Mouse (Mus musculus) CH12F3 (cell line): ENCODE measurements around the gene Tmem179.

ENCODE experiments used
- in situ Hi-C: fragments of 300-500 bp; cut with MboI; formaldehyde crosslinking; loops from 2 replicates; pipeline ENCODE4 v1.14.3; 2020; ENCODE audit warnings: low sequenced_read_pairs

Gene Tmem179

DNA sequence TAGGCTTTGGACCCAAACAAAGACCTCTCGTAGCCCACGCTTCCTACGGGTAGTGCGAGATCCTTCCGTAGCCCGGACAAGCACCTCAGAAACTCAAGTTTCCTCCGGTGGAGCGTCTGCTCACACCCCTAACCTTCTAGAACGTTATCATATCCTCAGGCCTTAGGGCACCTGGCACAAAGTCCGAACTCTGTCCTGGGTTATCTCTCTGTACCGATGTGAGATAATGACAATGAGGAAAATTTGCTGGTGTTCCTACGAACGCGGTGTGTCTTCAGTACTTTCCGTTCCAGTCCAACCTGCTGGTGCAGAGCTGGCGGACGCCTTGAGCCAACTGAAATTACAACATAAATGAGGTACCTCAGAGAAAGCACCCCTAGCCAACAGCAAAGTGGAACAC lies 50.6 kb downstream of the Tmem179 start:
- in situ Hi-C loops: no loop called here

DNA sequence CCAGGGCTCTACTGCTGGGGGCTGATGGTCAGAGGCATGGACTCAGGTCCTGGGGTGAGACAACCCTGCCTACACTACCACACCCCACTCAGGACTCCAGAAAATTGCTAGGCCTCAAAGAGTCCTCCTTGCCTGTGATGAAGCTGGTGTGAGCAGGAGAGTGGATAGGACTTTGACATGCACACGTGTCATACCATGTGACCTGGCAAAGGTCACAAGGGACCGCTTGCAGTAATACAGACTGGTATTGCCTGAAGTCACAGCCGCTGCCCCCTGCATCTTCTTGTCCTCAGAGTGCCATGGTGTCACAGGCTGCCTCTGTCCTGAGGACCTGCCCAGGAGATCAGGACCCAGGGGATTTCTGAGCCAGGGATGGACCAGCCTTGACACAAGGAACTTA lies 52.0 kb downstream of the Tmem179 start:
- in situ Hi-C loops: no loop called here

DNA sequence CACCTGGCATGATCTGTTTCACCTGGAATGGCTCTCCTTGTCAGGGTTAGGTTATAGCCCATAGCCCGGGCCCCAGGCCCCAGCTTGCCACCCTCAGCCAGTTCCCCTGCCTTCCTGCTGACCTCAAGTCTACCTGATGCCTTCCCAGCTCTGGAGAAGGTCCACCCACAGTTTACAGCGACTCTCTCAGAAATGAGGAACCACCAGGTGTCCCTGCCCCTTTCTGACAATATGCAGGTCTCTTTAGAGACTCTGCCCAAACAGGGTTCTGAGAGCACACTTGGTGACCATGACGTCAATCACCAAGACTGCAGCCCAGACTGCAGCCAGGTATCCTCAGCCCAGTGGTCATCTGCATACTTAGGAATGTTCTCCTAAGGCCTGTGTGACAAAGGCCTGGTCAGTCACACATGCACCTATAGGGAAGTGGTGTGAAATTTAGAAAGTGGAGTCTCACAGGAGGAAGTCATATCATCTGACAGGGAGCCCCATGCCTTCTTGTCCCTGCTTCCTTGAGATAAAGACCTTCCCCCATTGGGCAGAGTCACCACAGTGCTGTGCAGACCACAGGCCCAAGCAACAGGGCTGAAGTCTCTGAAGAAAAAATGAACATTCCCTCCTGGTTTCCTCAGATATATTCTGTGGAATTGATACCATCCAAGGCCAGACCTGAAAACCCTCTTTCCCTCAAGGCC lies 52.6 kb downstream of the Tmem179 start:
- in situ Hi-C loops: no loop called here

DNA sequence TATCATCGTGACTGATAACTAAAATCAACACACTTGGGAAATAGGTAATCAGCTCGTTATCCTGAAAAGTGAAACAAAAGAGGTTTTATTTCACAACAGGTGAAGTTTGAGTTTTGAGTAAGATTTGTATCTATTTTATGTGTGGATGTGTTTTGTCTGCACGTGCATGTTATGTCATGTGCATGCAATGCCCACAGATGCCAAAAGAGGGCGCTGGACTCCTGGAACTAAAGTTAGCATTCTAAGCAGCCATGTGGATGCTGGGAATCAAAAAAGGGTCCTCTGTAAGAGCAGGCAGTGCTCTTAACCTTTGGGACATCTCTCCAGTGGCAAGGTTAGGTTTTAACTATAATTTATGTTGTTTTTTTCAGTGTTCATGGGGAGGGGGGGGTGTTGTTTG lies 53.3 kb downstream of the Tmem179 start:
- in situ Hi-C loops: no loop called here

DNA sequence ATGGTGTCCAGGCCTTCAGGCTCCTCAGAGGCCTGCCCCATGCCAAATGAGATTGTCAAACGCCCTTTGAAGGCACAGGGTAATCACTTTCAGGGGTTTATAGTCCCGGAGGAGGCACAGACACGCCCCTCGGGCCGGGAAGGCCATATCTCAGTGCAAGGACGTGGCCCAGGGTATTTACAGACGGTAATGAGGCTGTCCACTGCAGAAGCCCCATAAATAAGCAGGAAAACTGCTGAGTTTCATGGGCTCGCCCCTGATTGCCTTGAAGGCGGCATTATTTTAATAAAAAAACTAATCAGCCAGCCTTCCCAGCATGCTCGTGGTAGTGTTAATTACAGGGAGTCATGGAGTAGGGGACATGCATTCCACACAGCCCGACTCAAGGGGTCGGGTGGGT lies 54.1 kb downstream of the Tmem179 start:
- in situ Hi-C loops: no loop called here

DNA sequence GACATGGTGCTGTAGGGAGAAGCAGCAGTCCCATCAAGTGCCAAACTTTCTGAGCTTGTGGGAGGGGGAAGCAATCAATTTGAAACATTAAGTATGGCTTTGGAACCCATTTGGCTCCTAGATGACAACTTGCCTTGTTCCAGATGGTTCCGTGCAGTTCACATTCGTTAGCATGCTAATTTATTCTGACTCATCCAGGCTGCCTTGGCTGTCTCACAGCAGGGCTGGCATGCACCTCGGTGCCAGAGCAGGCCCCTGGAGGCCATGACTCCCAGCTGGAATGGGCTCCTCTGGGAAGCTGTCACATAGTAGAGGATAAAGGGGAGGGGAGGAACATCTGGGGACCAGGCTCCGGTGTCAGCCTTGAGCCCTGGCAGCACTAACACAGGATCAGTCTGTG lies 58.7 kb downstream of the Tmem179 start:
- in situ Hi-C loops: no loop called here

DNA sequence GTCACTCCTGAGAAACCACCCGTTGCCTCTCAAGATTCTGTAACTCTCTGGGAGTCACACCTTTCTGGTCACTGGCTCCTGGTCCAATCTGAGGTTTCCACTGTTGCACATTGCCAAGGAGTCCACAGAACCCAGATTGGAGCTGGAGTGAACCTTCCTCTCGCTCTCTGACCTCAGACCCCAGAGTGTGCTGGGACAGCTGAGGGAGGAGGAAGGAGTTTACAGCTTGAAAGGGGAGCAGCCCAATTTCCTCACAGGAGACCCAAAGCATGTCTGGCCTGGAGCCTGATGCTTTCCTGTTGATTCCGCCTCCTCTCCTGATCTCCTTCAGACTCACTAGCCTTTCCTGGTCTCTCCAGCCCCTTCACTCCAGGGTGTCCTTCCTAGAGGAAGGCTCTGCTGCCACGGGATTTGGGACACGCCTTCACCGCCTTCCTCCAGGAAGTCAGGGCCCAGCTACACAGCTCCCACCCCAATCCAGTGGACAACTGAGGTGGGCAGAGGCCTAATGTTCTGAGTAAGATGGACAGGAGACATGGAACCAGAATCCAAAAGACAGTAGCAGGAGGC lies 60.3 kb downstream of the Tmem179 start:
- in situ Hi-C loops: no loop called here

DNA sequence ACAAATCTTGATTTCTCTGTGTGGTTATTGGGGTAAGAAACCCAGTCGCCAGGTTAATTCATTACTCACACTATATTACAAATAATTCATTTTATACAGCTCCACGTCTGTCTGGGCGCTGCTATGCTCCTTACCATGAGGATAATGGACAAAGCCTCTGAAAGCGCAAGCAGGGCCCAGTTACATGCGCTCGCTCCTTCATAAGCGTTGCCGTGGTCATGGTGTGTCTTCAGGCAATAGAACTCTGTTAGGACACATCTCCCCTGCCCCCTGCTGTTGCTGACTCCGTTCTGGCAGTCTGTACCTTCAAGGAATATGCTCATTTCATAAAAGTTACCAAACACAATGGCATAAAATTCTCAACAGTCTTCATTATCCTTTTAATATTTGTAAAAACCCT lies 64.7 kb downstream of the Tmem179 start:
- in situ Hi-C loops: no loop called here

DNA sequence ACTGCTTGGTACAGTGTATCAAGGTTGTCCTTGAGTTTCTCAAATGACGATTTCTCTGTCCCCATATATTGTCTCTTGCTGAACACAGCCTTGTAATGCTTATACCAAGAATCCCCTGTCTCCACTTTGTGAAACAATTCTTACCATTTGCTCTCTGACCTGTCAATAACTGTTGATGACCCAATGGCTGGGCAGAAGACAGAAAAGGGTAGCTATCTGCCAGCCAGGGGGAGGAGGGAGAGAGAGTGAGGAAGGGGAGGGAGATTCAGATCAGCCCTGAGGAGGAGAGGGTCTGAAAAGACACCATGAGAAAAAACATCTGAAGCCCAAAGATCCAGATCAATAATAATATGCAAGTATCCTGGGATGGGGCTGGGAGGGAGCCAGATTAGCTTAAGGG lies 65.2 kb downstream of the Tmem179 start:
- in situ Hi-C loops: no loop called here

DNA sequence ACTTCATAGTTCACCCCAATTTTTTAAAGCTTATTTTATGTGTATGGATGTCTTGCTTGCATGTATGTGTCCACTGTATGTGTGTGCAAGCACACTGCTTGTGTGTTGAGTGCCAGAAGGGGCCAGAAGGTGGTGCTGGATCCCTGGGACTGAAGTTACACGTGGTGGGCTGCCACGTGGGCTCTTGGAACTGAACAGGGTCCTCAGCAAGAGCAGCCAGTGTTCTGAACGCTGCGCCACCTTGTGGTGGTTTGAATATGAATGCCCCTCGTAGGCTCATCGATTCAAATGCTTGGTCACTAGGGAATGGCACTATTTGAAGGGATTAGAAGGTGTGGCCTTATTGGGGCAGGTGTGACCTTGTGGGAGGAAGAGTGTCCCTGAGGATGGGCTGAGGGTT lies 65.7 kb downstream of the Tmem179 start:
- in situ Hi-C loops: no loop called here
